Mouse (Mus musculus) embryonic facial prominence, embryonic 15.5 days (tissue): Measurements from ENCODE around the gene Ankrd13d. TPM values are rescaled to one million over a fixed set of nuclear protein-coding genes. Genes with fewer than 3 reads are reported as not detected.
A peak's percentile ranks its signal among the peaks of the same experiment; 100 is the strongest.
"Not testable (repeated sequence)": the region's sequence is repeated elsewhere in the genome, so short reads cannot be mapped to it uniquely, and the experiment has no call there.

ENCODE experiments used
- ATAC-seq: fragments of 200-750 bp; cut with Nextera tagmentation; 2 replicates; pipeline ENCODE4 v1.8.0; 2017; ENCODE audit warnings: low read depth, moderate TSS enrichment; ENCODE audit not compliant: insufficient number of reproducible peaks, low FRiP score, low TSS enrichment
- H3K27ac ChIP-seq: fragments of 300-500 bp; sonication (generic); replicated peaks from 2 replicates; pipeline ENCODE4 v1.5.1; 2015; ENCODE audit warnings: mild to moderate bottlenecking, inconsistent platforms
- H3K27me3 ChIP-seq: fragments of 300-500 bp; sonication (generic); 2 replicates; pipeline ENCODE4 v1.6.1; 2015; ENCODE audit warnings: inconsistent platforms
- H3K36me3 ChIP-seq: fragments of 300-500 bp; sonication (generic); 2 replicates; pipeline ENCODE4 v1.6.1; 2015; ENCODE audit warnings: mild to moderate bottlenecking, inconsistent platforms
- H3K4me1 ChIP-seq: fragments of 300-500 bp; sonication (generic); 2 replicates; pipeline ENCODE4 v1.6.1; 2015; ENCODE audit warnings: inconsistent platforms
- H3K4me2 ChIP-seq: fragments of 300-500 bp; sonication (generic); replicated peaks from 2 replicates; pipeline ENCODE4 v1.6.1; 2015; ENCODE audit warnings: mild to moderate bottlenecking, inconsistent platforms
- H3K4me3 ChIP-seq: fragments of 300-500 bp; sonication (generic); replicated peaks from 2 replicates; pipeline ENCODE4 v1.5.1; 2015; ENCODE audit warnings: mild to moderate bottlenecking, inconsistent platforms
- H3K9ac ChIP-seq: fragments of 300-500 bp; sonication (generic); 2 replicates; pipeline ENCODE4 v1.6.1; 2015; ENCODE audit warnings: inconsistent platforms
- H3K9me3 ChIP-seq: fragments of 300-500 bp; sonication (generic); replicated peaks from 2 replicates; pipeline ENCODE4 v1.6.1; 2016; ENCODE audit warnings: inconsistent platforms
- WGBS: fragments of 180-500 bp; shearing (Covaris S2); methylation state at CpG from one replicate; pipeline ENCODE4 v1.1.7; 2015; 5-methylcytosine and 5-hydroxymethylcytosine counted together
- polyA plus RNA-seq: library from polyadenylated mRNA; unstranded; fragments of >200 nt; fragmentation: Nextera tagmentation; extraction: Ambion mirVana; gene quantifications from 2 replicates; pipeline ENCODE4 v1.2.1, GENCODE M21; 2015

Gene Ankrd13d
- polyA plus RNA-seq, 1 experiment from 2014 or later, result 13.0 TPM

DNA sequence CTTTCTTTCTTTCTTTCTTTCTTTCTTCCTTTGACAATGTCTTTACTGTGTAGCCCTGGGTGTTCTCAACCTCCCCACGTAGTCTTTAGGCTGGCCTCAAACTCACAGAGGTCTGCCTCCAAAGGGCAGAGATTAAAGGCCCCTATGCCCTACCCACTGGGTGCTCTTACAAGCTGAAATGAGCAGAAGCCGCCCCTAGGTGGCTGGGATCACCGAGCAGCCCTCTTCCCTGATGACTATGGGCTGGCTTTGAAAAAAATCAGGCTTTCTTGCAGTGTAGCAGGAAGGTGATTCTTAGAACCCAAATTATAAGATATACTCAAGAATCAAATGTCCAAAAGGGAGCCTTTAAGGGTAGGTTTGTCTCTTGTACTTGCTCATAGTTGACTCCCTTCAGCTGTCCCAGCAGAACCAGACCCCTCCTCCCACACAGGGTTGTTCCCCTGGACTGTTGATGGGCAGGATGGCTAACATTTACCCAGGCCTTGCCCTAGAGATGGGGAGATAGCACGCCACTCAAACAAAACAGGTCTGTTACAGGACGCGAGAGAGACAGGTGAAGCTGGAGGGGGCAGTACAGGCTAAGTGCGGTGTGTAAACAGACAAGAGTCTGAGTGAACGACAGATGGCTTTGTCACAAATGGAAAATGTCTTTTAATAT lies 21.8 kb downstream of the Ankrd13d start:
- H3K4me1 ChIP-seq, result peaks cover 10% of the 10 kb centered on the region; the same call in 1 of the 2 replicates

DNA sequence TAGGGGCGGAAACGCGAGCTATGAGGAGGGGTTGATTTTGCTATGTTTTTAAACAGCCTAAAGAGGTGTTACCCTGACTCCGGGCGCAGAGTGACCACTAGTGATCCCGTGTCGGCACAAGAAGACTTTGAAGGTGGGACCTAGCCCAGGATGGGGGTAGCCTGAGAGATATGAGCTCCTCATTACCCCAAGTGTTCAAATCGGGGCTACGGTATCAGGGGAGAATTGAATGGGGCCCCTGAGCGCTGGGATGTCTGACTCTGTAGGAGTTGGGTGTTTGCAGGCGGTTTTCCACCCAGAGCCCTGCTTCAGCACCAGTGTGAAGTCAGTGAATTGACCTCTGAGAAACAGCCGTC lies 25.1 kb downstream of the Ankrd13d start:
- WGBS, result 18% methylated on average over 12 of the region's 12 CpGs
- Histone ChIP-seq H3K4me3 (peak overlapping the region; percentile 54), H3K4me2 (peak overlapping the region; percentile 75), H3K4me1 (peaks cover 10% of the 10 kb centered on the region; the same call in 1 of the 2 replicates), H3K36me3 (no peaks in the 10 kb centered on the region), H3K27ac (no peak overlapping the region), H3K9ac (peak overlapping the region; percentile 41), H3K27me3 (no peaks in the 10 kb centered on the region), H3K9me3 (no peaks in the 10 kb centered on the region)
- 0 out of 2 replicates have a peak, but pooled peaks have one; percentile 6 for ATAC-seq

More for the DNA sequence above, 21.8 kb downstream of the Ankrd13d start:
- no peak overlapping the region for H3K27ac ChIP-seq
- 53% methylated on average over 8 of the region's 8 CpGs for WGBS
- H3K4me3 ChIP-seq, result no peak overlapping the region
- ATAC-seq, result no peak
- no peaks in the 10 kb centered on the region for H3K9me3 ChIP-seq
- H3K27me3 ChIP-seq, result no peaks in the 10 kb centered on the region
- H3K4me2 ChIP-seq, result no peak overlapping the region
- H3K9ac ChIP-seq, result no peak overlapping the region
- H3K36me3 ChIP-seq, result peaks cover 7% of the 10 kb centered on the region

DNA sequence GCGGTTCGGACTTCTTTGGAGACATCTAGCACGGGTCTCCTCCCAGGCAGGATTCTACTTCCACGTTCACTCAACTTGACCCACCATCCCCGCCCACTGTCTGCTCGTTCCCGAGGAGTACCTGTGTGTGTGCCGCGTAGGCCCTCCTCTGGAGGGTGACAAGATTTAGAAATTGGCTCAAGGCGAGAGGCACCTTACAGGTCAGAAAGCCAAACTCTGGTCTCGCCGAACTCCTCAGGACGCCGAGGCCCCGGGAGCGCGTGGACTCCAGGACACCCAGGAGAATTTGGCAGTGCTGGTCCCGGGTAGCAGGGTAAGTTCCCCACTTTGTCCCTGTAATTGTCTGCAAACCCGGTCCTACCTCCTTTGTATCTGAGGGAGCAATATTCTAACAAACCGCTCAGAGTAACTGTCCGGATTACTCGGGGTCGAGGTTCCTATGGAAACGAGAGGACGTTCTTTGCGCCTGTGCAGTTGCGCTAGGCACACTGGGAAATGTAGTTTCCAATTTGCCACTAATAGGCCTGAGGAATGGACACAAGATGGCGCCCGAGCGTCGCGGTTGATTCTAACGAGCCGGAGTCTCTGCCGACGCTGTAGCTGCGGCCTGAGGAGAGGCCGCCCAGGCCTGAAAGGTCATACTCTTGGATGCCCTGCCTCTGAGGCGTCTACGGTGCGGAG lies 25.6 kb downstream of the Ankrd13d start:
- Histone ChIP-seq H3K9me3 (no peaks in the 10 kb centered on the region), H3K4me2 (peak overlapping the region; percentile 75), H3K36me3 (no peaks in the 10 kb centered on the region), H3K4me3 (peak overlapping the region; percentile 54), H3K9ac (peak overlapping the region; percentile 41), H3K27ac (no peak overlapping the region), H3K27me3 (no peaks in the 10 kb centered on the region), H3K4me1 (peaks cover 10% of the 10 kb centered on the region; the same call in 1 of the 2 replicates)
- peak; percentile 89 for ATAC-seq
- under 1% methylated on average over 41 of the region's 41 CpGs for WGBS

DNA sequence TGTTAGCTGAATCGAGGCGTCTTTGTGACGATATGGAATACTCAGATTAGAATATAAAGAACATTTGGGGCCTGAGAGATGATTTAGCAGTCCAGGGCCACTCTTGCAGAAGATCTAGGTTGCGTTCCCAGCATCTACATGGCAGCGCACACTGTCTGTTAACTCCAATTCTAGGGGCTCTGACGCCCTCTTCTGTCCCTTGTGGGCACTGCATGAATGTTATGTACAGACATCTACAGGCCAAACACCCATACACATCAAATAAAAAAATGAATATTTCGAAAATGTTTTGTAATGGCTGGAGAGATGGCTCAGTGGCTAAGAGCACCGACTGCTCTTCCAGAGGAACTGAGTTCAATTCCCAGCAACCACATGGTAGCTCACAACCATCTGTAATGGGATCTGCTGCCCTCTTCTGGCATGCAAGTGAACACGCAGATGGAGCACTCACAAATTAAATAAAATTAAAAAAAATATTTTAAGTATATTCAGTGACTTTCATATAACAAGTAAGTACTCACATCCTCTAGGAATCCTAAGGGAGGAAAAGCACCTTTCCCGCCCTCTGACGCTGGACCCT lies 27.3 kb downstream of the Ankrd13d start:
- peaks cover 10% of the 10 kb centered on the region; the same call in 1 of the 2 replicates for H3K4me1 ChIP-seq
- H3K27ac ChIP-seq, result no peak overlapping the region
- ATAC-seq, result no peak
- H3K27me3 ChIP-seq, result no peaks in the 10 kb centered on the region
- H3K4me2 ChIP-seq, result no peak overlapping the region
- no peaks in the 10 kb centered on the region for H3K9me3 ChIP-seq
- no peaks in the 10 kb centered on the region for H3K36me3 ChIP-seq
- 76% methylated on average over 11 of the region's 11 CpGs for WGBS
- no peak overlapping the region for H3K4me3 ChIP-seq
- no peak overlapping the region for H3K9ac ChIP-seq

DNA sequence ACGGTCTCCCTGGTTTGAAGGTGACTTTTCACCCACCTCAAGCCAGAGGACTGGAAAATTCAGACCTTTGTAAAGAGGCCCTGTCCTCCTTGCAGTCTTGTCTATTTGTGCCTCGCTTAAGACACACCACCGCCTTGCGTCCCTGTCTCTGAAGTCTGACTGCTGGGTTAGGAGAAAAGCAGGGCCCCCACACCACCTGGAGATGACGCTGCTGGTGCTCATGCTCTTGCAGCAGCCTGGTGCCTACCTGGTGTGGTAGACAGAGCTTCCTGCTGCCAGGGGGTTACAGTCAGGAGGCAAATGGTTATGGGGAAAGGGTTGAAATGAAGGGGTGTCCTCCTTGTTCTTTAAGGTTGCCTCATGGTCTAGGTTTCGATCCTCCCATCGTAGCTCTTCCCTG lies 28.7 kb downstream of the Ankrd13d start:
- no peak overlapping the region for H3K4me3 ChIP-seq
- peaks cover 10% of the 10 kb centered on the region; the same call in 1 of the 2 replicates for H3K4me1 ChIP-seq
- H3K27me3 ChIP-seq, result no peaks in the 10 kb centered on the region
- no peaks in the 10 kb centered on the region for H3K9me3 ChIP-seq
- no peaks in the 10 kb centered on the region for H3K36me3 ChIP-seq
- H3K4me2 ChIP-seq, result no peak overlapping the region
- no peak overlapping the region for H3K9ac ChIP-seq
- ATAC-seq, result no peak
- no peak overlapping the region for H3K27ac ChIP-seq
- WGBS, result 87% methylated on average over 7 of the region's 7 CpGs

DNA sequence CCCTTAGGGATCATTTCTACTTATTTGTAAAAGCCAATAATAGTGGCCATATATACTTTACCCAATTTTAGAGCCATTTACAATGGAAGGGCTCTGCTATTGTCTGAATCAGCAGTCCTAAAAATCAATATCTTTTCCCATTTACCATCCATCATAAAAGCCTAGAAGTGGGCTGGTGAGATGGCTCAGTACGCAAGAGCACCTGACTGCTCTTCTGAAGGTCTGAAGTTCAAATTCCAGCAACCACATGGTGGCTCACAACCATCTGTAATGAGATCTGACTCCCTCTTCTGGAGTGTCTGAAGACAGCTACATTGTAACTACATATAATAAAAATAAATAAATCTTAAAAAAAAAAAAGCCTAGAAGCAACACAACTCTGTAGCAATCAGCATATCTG lies 34.3 kb downstream of the Ankrd13d start:
- H3K4me1 ChIP-seq, ATAC-seq, H3K9ac ChIP-seq, H3K36me3 ChIP-seq, H3K9me3 ChIP-seq, H3K4me2 ChIP-seq, H3K27me3 ChIP-seq, H3K27ac ChIP-seq, H3K4me3 ChIP-seq: not testable (repeated sequence)
- WGBS, result 63% methylated on average over 1 of the region's 1 CpGs

DNA sequence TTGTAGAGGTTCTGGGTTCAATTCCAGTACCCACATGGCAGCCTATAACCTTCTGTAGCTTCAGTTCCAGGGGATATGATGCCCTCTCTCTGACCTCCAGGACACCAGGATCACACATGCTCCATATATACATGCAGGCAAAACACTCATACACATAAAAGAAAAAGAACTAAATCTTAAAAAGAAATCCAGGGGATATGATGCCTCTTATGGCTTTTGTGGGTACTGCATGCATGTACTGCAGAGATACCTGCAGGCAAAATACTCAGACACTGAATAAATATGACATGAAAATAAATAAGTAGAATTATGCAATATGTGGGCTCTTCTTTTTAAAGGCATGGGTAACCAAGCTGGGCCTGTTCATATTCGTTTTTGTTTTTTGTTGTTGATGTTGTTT lies 35.9 kb downstream of the Ankrd13d start:
- Histone ChIP-seq H3K9ac (no peak overlapping the region), H3K36me3 (no peaks in the 10 kb centered on the region), H3K27me3 (no peaks in the 10 kb centered on the region), H3K4me2 (no peak overlapping the region), H3K27ac (no peak overlapping the region), H3K4me3 (no peak overlapping the region), H3K4me1 (no peaks in the 10 kb centered on the region), H3K9me3 (no peaks in the 10 kb centered on the region)
- 48% methylated on average over 1 of the region's 1 CpGs for WGBS
- ATAC-seq, result no peak

DNA sequence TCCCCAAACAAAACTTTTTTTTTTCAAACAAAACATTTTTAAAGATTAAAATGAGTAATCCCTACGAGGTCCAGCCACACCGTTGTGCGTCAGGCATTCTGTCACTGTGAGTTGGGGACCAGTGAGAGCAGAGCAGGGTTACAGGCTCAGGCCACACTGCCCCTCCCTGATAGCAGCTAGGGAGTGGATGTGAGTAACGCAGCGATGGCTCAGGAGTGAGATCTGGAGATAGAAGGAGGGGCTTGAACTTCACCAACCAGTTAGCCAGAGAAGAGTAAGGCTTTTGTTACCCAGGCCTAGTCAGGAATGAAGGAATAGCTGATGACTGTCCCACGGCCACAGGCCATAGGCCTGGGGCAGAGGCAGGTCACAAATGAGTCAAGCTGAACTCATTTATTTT lies 38.2 kb downstream of the Ankrd13d start:
- Histone ChIP-seq H3K9ac (no peak overlapping the region), H3K4me1 (no peaks in the 10 kb centered on the region), H3K27me3 (no peaks in the 10 kb centered on the region), H3K36me3 (no peaks in the 10 kb centered on the region), H3K27ac (no peak overlapping the region), H3K4me3 (no peak overlapping the region), H3K4me2 (no peak overlapping the region), H3K9me3 (no peaks in the 10 kb centered on the region)
- 77% methylated on average over 6 of the region's 6 CpGs for WGBS
- no peak for ATAC-seq

DNA sequence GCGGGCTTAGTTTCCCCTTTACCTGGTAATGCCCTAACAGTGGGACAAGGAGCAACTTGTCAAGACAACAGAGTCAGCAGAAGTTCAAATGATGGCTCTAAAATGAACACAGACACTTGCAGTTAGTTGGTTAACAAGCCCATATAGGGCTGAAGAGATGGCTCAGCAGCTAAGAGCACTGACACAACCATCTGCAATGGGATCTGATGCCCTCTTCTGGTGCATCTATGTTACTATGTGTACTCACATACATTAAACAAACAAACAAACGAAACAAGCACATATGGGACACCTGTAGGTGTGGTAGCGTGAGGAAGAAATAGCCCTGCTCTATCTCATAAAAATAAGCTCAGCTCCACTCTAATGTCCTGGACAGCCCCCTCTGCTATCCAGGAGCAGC lies 40.5 kb downstream of the Ankrd13d start:
- no peak overlapping the region for H3K9ac ChIP-seq
- H3K27me3 ChIP-seq, result no peaks in the 10 kb centered on the region
- ATAC-seq, result no peak
- H3K27ac ChIP-seq, result no peak overlapping the region
- no peaks in the 10 kb centered on the region for H3K9me3 ChIP-seq
- H3K4me3 ChIP-seq, result no peak overlapping the region
- H3K4me2 ChIP-seq, result no peak overlapping the region
- no peaks in the 10 kb centered on the region for H3K36me3 ChIP-seq
- no peaks in the 10 kb centered on the region for H3K4me1 ChIP-seq
- whole genome bisulfite sequencing, result 61% methylated on average over 3 of the region's 3 CpGs

DNA sequence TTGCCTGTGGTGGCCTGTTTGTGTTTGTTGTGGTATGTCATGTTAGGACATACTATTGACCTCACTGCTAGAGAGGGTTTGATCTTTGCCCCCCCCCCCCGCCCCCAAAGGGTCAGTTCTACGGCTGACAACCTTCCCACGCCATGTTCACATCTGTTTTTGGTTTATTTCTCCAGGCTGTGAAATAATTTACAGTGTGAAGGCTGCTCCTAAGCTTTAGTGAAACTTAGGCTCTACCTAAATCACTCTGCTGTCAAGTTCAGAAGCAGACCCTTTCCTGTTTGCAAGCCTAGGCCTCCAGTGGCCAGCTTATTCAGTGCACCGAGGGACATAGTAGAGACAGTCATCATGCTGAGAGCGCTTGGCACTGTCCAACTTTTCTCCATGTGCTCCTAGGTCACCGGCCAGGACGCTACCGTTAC lies 42.7 kb downstream of the Ankrd13d start:
- ATAC-seq, result no peak
- H3K4me2 ChIP-seq, result no peak overlapping the region
- H3K9me3 ChIP-seq, result no peaks in the 10 kb centered on the region
- no peaks in the 10 kb centered on the region for H3K36me3 ChIP-seq
- H3K4me1 ChIP-seq, result no peaks in the 10 kb centered on the region
- no peaks in the 10 kb centered on the region for H3K27me3 ChIP-seq
- WGBS, result 51% methylated on average over 8 of the region's 8 CpGs
- H3K27ac ChIP-seq, result no peak overlapping the region
- no peak overlapping the region for H3K4me3 ChIP-seq
- H3K9ac ChIP-seq, result no peak overlapping the region

DNA sequence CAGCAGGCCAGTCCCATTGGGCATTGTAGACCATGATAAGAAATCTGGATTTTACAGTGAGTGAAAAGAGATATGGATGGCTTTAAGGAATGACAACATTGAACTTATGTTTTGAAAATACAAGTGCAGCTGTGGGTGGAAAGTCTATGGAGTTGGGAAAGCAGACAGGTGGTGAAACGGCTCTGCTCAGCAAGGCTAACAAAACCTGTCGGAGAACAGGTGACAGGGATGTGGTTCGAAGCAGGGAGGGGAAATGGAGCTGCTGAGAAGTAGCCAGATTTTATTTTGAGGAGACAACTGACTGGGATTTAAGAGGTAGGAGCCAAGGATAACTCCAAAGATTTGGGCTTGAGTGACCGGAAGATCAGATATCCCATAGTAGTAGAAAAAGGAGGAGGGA lies 48.4 kb downstream of the Ankrd13d start:
- H3K27me3 ChIP-seq, result no peaks in the 10 kb centered on the region
- H3K4me3 ChIP-seq, result no peak overlapping the region
- no peak overlapping the region for H3K4me2 ChIP-seq
- ATAC-seq, result no peak
- no peaks in the 10 kb centered on the region for H3K36me3 ChIP-seq
- WGBS, result 62% methylated on average over 4 of the region's 4 CpGs
- H3K27ac ChIP-seq, result no peak overlapping the region
- no peaks in the 10 kb centered on the region for H3K9me3 ChIP-seq
- H3K4me1 ChIP-seq, result peaks cover 10% of the 10 kb centered on the region
- no peak overlapping the region for H3K9ac ChIP-seq
